Mouse (Mus musculus): ENCODE measurements at regions not wholly inside any gene's neighbourhood (a gene's known extent, or its start where the extent isn't known, plus 50 kb on each side); places are given as distances from the start of the nearest gene placed in this dataset.

- DNase-seq (ENCODE audit: low spot score) (peak; percentile 50), ATAC-seq (replicated peaks; ENCODE audit: low FRiP score) (peak; percentile 60; the same call in 1 of the 2 replicates)
- Histone ChIP-seq H3K9me3 (ENCODE audit: control insufficient read depth, low read length) (no peaks in the 10 kb centered on the region), H3K9ac (ENCODE audit: low read length) (peak overlapping the region; percentile 21; the same call in 1 of the 2 replicates), H3K27me3 (ENCODE audit: control insufficient read depth, insufficient read depth, low read length) (0 out of 2 replicates have a peak, but pooled peaks cover 2% of the 10 kb centered on the region), H3K4me2 (ENCODE audit: low read depth, low read length, severe bottlenecking) (peak overlapping the region; percentile 86), H3K4me1 (replicated peaks; ENCODE audit: control insufficient read depth, insufficient read depth, low read length) (peaks cover 3% of the 10 kb centered on the region; the same call in 1 of the 2 replicates), H3K27ac (ENCODE audit: low read depth, low read length) (no peak overlapping the region), H3K36me3 (ENCODE audit: control insufficient read depth, insufficient read depth, low read length) (no peaks in the 10 kb centered on the region), H3K4me3 (ENCODE audit: low read depth, low read length) (peak overlapping the region; percentile 45)
- 17% methylated on average over 10 of the region's 10 CpGs for WGBS
These were observed 177.8 kb downstream of the Efcab1 start for GRCm38 (mm10) chr16:15084147-15084752.

- DNase-seq (ENCODE audit: low spot score) (peak; percentile 73), ATAC-seq (replicated peaks; ENCODE audit: low FRiP score) (peak; percentile 89)
- H3K27ac ChIP-seq (ENCODE audit: low read depth, low read length), result no peak overlapping the region
- 0 out of 2 replicates have a peak, but pooled peaks cover 2% of the 10 kb centered on the region for H3K27me3 ChIP-seq (ENCODE audit: control insufficient read depth, insufficient read depth, low read length)
- peaks cover 3% of the 10 kb centered on the region; the same call in 1 of the 2 replicates for H3K4me1 ChIP-seq (replicated peaks; ENCODE audit: control insufficient read depth, insufficient read depth, low read length)
- H3K4me3 ChIP-seq (ENCODE audit: low read depth, low read length), result peak overlapping the region; percentile 45
- peak overlapping the region; percentile 21 for H3K9ac ChIP-seq (ENCODE audit: low read length)
- no peaks in the 10 kb centered on the region for H3K9me3 ChIP-seq (ENCODE audit: control insufficient read depth, low read length)
- no peaks in the 10 kb centered on the region for H3K36me3 ChIP-seq (ENCODE audit: control insufficient read depth, insufficient read depth, low read length)
- 1% methylated on average over 56 of the region's 56 CpGs for whole genome bisulfite sequencing
- H3K4me2 ChIP-seq (ENCODE audit: low read depth, low read length, severe bottlenecking), result peak overlapping the region; percentile 86
These were observed 178.6 kb downstream of the Efcab1 start for GRCm38 (mm10) chr16:15084753-15085728.

DNA sequence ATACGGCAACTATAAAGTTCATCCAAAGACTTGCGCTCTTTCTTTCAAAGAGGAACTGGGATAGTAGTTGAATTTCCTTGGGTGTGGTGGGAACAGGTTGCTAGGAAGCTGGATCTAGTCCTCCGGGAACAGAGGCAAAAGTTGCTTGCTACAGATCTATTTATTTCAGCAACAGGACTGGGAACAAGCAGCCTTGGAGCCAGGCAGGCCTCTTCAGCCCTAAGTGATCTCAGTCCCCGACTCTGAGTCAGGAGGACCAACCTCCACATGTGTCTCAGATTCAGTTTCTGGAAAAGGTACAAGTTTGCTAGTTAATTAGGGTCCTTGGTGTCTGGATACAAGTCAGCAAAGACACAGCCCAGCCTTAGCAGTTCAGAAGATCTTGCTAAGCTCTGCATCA, 180.2 kb downstream of the Efcab1 start:
- Histone ChIP-seq H3K4me1 (replicated peaks; ENCODE audit: control insufficient read depth, insufficient read depth, low read length) (peaks cover 3% of the 10 kb centered on the region; the same call in 1 of the 2 replicates), H3K27ac (ENCODE audit: low read depth, low read length) (no peak overlapping the region), H3K27me3 (ENCODE audit: control insufficient read depth, insufficient read depth, low read length) (0 out of 2 replicates have a peak, but pooled peaks cover 2% of the 10 kb centered on the region), H3K9me3 (ENCODE audit: control insufficient read depth, low read length) (no peaks in the 10 kb centered on the region), H3K36me3 (ENCODE audit: control insufficient read depth, insufficient read depth, low read length) (no peaks in the 10 kb centered on the region), H3K4me2 (ENCODE audit: low read depth, low read length, severe bottlenecking) (no peak overlapping the region), H3K9ac (ENCODE audit: low read length) (no peak overlapping the region), H3K4me3 (ENCODE audit: low read depth, low read length) (no peak overlapping the region)
- DNase-seq (ENCODE audit: low spot score) (no peak), ATAC-seq (replicated peaks; ENCODE audit: low FRiP score) (no peak)
- 92% methylated on average over 4 of the region's 4 CpGs for WGBS

DNA sequence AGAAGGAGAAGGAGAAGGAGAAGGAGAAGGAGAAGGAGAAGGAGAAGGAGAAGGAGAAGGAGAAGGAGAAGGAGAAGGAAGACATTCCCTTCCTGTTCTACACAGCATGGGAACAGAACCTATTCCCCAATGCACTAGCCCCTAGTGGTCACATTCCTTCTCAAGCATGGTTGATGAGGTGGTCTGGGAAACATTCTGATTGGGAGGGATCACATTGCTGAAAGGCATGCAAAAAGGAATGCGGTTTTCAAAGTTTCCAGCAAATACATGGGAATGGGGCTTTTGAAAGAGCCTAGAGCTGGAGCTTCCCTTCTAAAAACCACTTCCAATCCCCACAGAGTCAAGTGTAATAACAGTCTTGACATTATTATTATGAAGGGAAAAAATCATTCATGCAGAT, 197.5 kb downstream of the Efcab1 start:
- Histone ChIP-seq H3K4me1 (replicated peaks; ENCODE audit: control insufficient read depth, insufficient read depth, low read length) (no peaks in the 10 kb centered on the region), H3K4me2 (ENCODE audit: low read depth, low read length, severe bottlenecking) (no peak overlapping the region), H3K4me3 (ENCODE audit: low read depth, low read length) (no peak overlapping the region), H3K27ac (ENCODE audit: low read depth, low read length) (no peak overlapping the region), H3K27me3 (ENCODE audit: control insufficient read depth, insufficient read depth, low read length) (no peaks in the 10 kb centered on the region), H3K9me3 (ENCODE audit: control insufficient read depth, low read length) (no peaks in the 10 kb centered on the region), H3K36me3 (ENCODE audit: control insufficient read depth, insufficient read depth, low read length) (no peaks in the 10 kb centered on the region), H3K9ac (ENCODE audit: low read length) (no peak overlapping the region)
- no peak for DNase-seq (ENCODE audit: low spot score)
- 56% methylated on average over 1 of the region's 1 CpGs for WGBS
- no peak for ATAC-seq (replicated peaks; ENCODE audit: low FRiP score)

DNA sequence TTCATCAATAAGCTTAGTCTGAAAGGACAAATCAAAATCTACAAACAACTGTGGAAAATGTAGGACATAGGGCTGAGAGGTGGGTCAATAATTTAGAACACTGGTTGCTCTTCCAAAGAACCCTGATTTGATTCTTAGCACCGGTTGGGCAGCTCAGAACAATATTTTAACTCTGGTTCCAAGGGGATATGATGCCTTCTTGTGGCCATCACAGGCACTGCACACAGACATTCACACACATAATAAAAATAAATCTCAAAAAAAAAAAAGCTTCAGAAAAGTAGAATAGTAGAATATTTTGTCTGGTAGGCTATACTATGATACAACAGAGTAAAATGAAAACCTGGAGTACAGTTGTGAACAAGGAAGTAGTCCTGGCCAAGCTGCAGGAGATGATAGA, 200.8 kb downstream of the Efcab1 start:
- no peaks in the 10 kb centered on the region for H3K27me3 ChIP-seq (ENCODE audit: control insufficient read depth, insufficient read depth, low read length)
- ATAC-seq (replicated peaks; ENCODE audit: low FRiP score), result no peak
- H3K9me3 ChIP-seq (ENCODE audit: control insufficient read depth, low read length), result no peaks in the 10 kb centered on the region
- no peak overlapping the region for H3K4me3 ChIP-seq (ENCODE audit: low read depth, low read length)
- WGBS, result 84% methylated on average over 1 of the region's 1 CpGs
- no peaks in the 10 kb centered on the region for H3K4me1 ChIP-seq (replicated peaks; ENCODE audit: control insufficient read depth, insufficient read depth, low read length)
- no peak overlapping the region for H3K27ac ChIP-seq (ENCODE audit: low read depth, low read length)
- no peaks in the 10 kb centered on the region for H3K36me3 ChIP-seq (ENCODE audit: control insufficient read depth, insufficient read depth, low read length)
- no peak overlapping the region for H3K9ac ChIP-seq (ENCODE audit: low read length)
- H3K4me2 ChIP-seq (ENCODE audit: low read depth, low read length, severe bottlenecking), result no peak overlapping the region
- no peak for DNase-seq (ENCODE audit: low spot score)

DNA sequence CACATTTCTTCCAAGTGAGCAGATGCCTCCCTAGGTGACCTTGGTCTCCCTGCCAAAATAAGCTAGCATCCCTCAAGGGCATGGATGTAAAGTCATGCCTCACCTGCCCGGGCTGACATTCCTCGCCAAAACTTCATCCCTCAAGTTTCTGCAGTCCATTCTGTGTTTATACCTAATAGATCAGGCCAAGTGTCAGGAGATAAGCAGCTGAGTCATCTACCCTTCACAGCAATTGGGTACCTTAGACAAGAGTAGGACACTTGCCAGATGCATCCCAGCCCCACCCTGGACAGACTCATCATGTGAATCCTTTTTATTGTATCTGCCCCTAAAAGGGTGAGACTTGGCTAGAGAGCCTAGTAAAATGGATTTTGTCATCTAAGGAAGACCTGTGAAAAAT, 204.1 kb upstream of the Gm21897 start:
- no peak overlapping the region for H3K4me2 ChIP-seq (ENCODE audit: low read depth, low read length, severe bottlenecking)
- ATAC-seq (replicated peaks; ENCODE audit: low FRiP score), result no peak
- no peaks in the 10 kb centered on the region for H3K27me3 ChIP-seq (ENCODE audit: control insufficient read depth, insufficient read depth, low read length)
- no peaks in the 10 kb centered on the region for H3K36me3 ChIP-seq (ENCODE audit: control insufficient read depth, insufficient read depth, low read length)
- no peak overlapping the region for H3K9ac ChIP-seq (ENCODE audit: low read length)
- 77% methylated on average over 2 of the region's 2 CpGs for WGBS
- no peaks in the 10 kb centered on the region for H3K9me3 ChIP-seq (ENCODE audit: control insufficient read depth, low read length)
- DNase-seq (ENCODE audit: low spot score), result no peak
- H3K4me3 ChIP-seq (ENCODE audit: low read depth, low read length), result no peak overlapping the region
- no peaks in the 10 kb centered on the region for H3K4me1 ChIP-seq (replicated peaks; ENCODE audit: control insufficient read depth, insufficient read depth, low read length)
- no peak overlapping the region for H3K27ac ChIP-seq (ENCODE audit: low read depth, low read length)

- ATAC-seq (replicated peaks; ENCODE audit: low FRiP score) (no peak), DNase-seq (ENCODE audit: low spot score) (no peak)
- Histone ChIP-seq H3K4me3 (ENCODE audit: low read depth, low read length) (no peak overlapping the region), H3K9me3 (ENCODE audit: control insufficient read depth, low read length) (no peaks in the 10 kb centered on the region), H3K27me3 (ENCODE audit: control insufficient read depth, insufficient read depth, low read length) (no peaks in the 10 kb centered on the region), H3K36me3 (ENCODE audit: control insufficient read depth, insufficient read depth, low read length) (no peaks in the 10 kb centered on the region), H3K4me1 (replicated peaks; ENCODE audit: control insufficient read depth, insufficient read depth, low read length) (no peaks in the 10 kb centered on the region), H3K4me2 (ENCODE audit: low read depth, low read length, severe bottlenecking) (no peak overlapping the region), H3K27ac (ENCODE audit: low read depth, low read length) (no peak overlapping the region), H3K9ac (ENCODE audit: low read length) (no peak overlapping the region)
- 47% methylated on average over 5 of the region's 5 CpGs for WGBS
These were observed 203.2 kb upstream of the Gm21897 start for GRCm38 (mm10) chr16:15113989-15114556.

- no peaks in the 10 kb centered on the region for H3K9me3 ChIP-seq (ENCODE audit: control insufficient read depth, low read length)
- H3K27ac ChIP-seq (ENCODE audit: low read depth, low read length), result no peak overlapping the region
- no peaks in the 10 kb centered on the region for H3K27me3 ChIP-seq (ENCODE audit: control insufficient read depth, insufficient read depth, low read length)
- no peak for ATAC-seq (replicated peaks; ENCODE audit: low FRiP score)
- H3K36me3 ChIP-seq (ENCODE audit: control insufficient read depth, insufficient read depth, low read length), result no peaks in the 10 kb centered on the region
- no peak overlapping the region for H3K4me3 ChIP-seq (ENCODE audit: low read depth, low read length)
- 82% methylated on average over 4 of the region's 4 CpGs for WGBS
- H3K4me2 ChIP-seq (ENCODE audit: low read depth, low read length, severe bottlenecking), result no peak overlapping the region
- DNase-seq (ENCODE audit: low spot score), result no peak
- no peaks in the 10 kb centered on the region for H3K4me1 ChIP-seq (replicated peaks; ENCODE audit: control insufficient read depth, insufficient read depth, low read length)
- H3K9ac ChIP-seq (ENCODE audit: low read length), result no peak overlapping the region
These were observed 202.6 kb upstream of the Gm21897 start for GRCm38 (mm10) chr16:15114574-15115230.
